Comparison of ENCODE assay signal across 8 mouse cellular contexts in the genomic region with DNA sequence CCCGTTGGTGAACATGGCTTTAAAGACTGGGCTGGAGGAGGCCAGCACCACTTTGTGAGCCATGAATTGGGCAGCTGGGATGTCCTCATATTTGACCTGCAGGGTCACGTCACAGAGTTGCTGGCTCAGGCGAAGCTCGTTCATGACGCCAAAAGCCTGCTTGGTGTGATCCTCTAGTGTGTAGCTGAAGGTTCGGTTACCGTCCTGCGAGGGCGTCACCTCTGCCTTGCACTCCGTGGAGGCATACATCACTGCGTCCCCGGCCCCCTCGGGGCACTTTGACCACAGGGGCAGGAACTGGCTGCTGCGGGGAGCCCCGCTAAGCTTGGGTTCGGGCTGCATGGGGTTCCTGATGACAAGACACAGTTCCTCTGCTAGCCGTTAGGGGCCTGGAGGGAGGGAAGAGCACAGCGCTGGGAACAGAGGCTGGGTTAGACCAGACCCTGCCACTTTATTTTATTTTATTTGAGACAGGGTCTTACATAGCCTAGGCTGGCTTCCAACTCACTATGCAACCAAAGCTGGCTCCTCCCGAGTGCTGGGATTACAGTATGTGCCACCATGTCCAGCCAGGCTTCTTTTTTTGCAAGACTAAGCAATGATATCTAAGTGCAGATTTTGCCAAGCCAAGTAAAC. TPM values are rescaled to one million over a fixed set of nuclear protein-coding genes. Genes with fewer than 3 reads are reported as not detected.
DNase-seq lines count a peak whose midpoint lies in the region; ATAC-seq and TF ChIP-seq lines count a peak whose summit lies in the region.

No protein-coding gene starts in this region.

- 23% methylated on average over 19 of the region's 19 CpGs for WGBS in forebrain, embryonic 10.5 days
- 21% methylated on average over 19 of the region's 19 CpGs for WGBS in intestine, embryonic 14.5 days
- 15% methylated on average over 19 of the region's 19 CpGs for WGBS in macrophage (ENCODE audit: missing documents)

- H3K9me3 ChIP-seq in forebrain, embryonic 10.5 days: 0 out of 2 replicates have a peak, but pooled peaks cover 3% of the 10 kb centered on the region
- H3K9me3 ChIP-seq in intestine, embryonic 14.5 days (ENCODE audit: control insufficient read depth, low read length): no peaks in the 10 kb centered on the region

- peak overlapping the region; percentile 92 for H3K4me2 ChIP-seq in intestine, embryonic 14.5 days (ENCODE audit: low read length)

- peaks cover 16% of the 10 kb centered on the region for H3K4me1 ChIP-seq in bone marrow macrophage, adult 2 months (ENCODE audit: control insufficient read depth, insufficient read depth, low read length)
- peaks cover 30% of the 10 kb centered on the region for H3K4me1 ChIP-seq in forebrain, embryonic 10.5 days
- H3K4me1 ChIP-seq in intestine, embryonic 14.5 days (replicated peaks; ENCODE audit: control insufficient read depth, insufficient read depth, low read length): peaks cover 19% of the 10 kb centered on the region

- TF ChIP-seq POLR2A in bone marrow macrophage, adult 2 months (IDR thresholded peaks at IDR 0.05; ENCODE audit: borderline replicate concordance, low read depth, low read length): 0 out of 2 replicates have a peak, but pooled peaks have one; percentile 43

- peak overlapping the region; percentile 95 for H3K9ac ChIP-seq in intestine, embryonic 14.5 days (ENCODE audit: low read length)

- ATAC-seq in intestine, embryonic 14.5 days (replicated peaks; ENCODE audit: low FRiP score, low TSS enrichment, low read depth): 0 out of 2 replicates have a peak, but pooled peaks have one; percentile 18

- peak overlapping the region; percentile 82 for H3K4me3 ChIP-seq in bone marrow macrophage, adult 2 months (ENCODE audit: insufficient read depth, low read length)
- H3K4me3 ChIP-seq in forebrain, embryonic 10.5 days: peak overlapping the region; percentile 98
- peak overlapping the region; percentile 92 for H3K4me3 ChIP-seq in intestine, embryonic 14.5 days (ENCODE audit: low read depth, low read length)
- H3K4me3 ChIP-seq in macrophage (ENCODE audit: inconsistent target): peak overlapping the region; percentile 92

- peaks cover 39% of the 10 kb centered on the region for H3K27me3 ChIP-seq in forebrain, embryonic 10.5 days (ENCODE audit: poor library complexity, severe bottlenecking)
- no peaks in the 10 kb centered on the region for H3K27me3 ChIP-seq in intestine, embryonic 14.5 days (replicated peaks; ENCODE audit: control insufficient read depth, insufficient read depth, low read length)

- H3K27ac ChIP-seq in bone marrow macrophage, adult 2 months (ENCODE audit: insufficient read depth, low read depth, low read length): peak overlapping the region; percentile 58
- H3K27ac ChIP-seq in forebrain, embryonic 10.5 days: peak overlapping the region; percentile 98
- H3K27ac ChIP-seq in intestine, embryonic 14.5 days (ENCODE audit: low read depth): peak overlapping the region; percentile 82
- H3K27ac ChIP-seq in macrophage: peak overlapping the region; percentile 85

- peak; percentile 23 for DNase-seq in ovary, postnatal 14 days (ENCODE audit: low spot score)
- no peak for DNase-seq in ovary, postnatal 10 days (ENCODE audit: low spot score)
- peak; percentile 49 for DNase-seq in forebrain, embryonic 10.5 days (ENCODE audit: extremely low spot score, low spot score)
- peak; percentile 68 for DNase-seq in intestine, embryonic 14.5 days (ENCODE audit: low spot score)
- DNase-seq in spleen, postnatal 36 days (ENCODE audit: low spot score in 2 of 2): peak; percentile 78 to 79
- DNase-seq in right cerebral cortex, postnatal 25 days: no peak

- TF ChIP-seq CTCF in bone marrow macrophage, adult 2 months (IDR thresholded peaks at IDR 0.05; ENCODE audit: low read depth, low read length): no peak; the same call in 1 of the 2 replicates

- H3K79me2 ChIP-seq in macrophage (ENCODE audit: inconsistent target): peaks cover 57% of the 10 kb centered on the region

- H3K36me3 ChIP-seq in forebrain, embryonic 10.5 days (replicated peaks): peaks cover 48% of the 10 kb centered on the region
- H3K36me3 ChIP-seq in intestine, embryonic 14.5 days (ENCODE audit: control insufficient read depth, insufficient read depth, low read length): peaks cover 36% of the 10 kb centered on the region
- H3K36me3 ChIP-seq in macrophage (ENCODE audit: inconsistent target): peaks cover 4% of the 10 kb centered on the region; the same call in 1 of the 2 replicates

RNA-seq across cellular contexts. Expression of a gene that starts 1.7 kb away (rescaled TPM):
- 34.9 and 36.4 TPM in 2 replicates for polyA plus RNA-seq in bone marrow macrophage, adult 2 months (2012; ENCODE audit: insufficient read depth, insufficient read length, missing spikeins)
- 46.7 and 48.6 TPM in 2 replicates for polyA plus RNA-seq in forebrain, embryonic 10.5 days (2016; fragmentation: Nextera tagmentation; extraction: Ambion mirVana)
- 41.0 and 43.0 TPM in 2 replicates for polyA plus RNA-seq in intestine, embryonic 14.5 days (2014; fragmentation: Nextera tagmentation; extraction: Ambion mirVana)
- 10 to 100 TPM in 22 of 26 experiments, 1 to 10 TPM in 4; 4.2 to 89.0 (median 47.5) TPM for total RNA-seq in macrophage (2018; cell fraction: chromatin; rRNA removed)
- 10 to 100 TPM; 16.0 to 98.5 (median 45.4) TPM for total RNA-seq in macrophage (2018; cell fraction: cytosol; rRNA removed)
- total RNA-seq in macrophage (2018; cell fraction: nucleus; rRNA removed): 100 to 1,000 TPM in 2 of 26 experiments, 10 to 100 TPM in 24; 11.3 to 126 (median 54.7) TPM
- 27.5 to 46.5 TPM (median 35.7 TPM) in 3 replicates for polyA plus RNA-seq in macrophage (2018)

RNA-seq across cellular contexts. Expression of a gene that starts 10.8 kb away (rescaled TPM):
- not detected in 2 replicates for polyA plus RNA-seq in bone marrow macrophage, adult 2 months (2012; ENCODE audit: insufficient read depth, insufficient read length, missing spikeins)
- 0.07 and 0.10 TPM in 2 replicates for polyA plus RNA-seq in forebrain, embryonic 10.5 days (2016; fragmentation: Nextera tagmentation; extraction: Ambion mirVana)
- 0.07 and 0.13 TPM in 2 replicates for polyA plus RNA-seq in intestine, embryonic 14.5 days (2014; fragmentation: Nextera tagmentation; extraction: Ambion mirVana)
- total RNA-seq in macrophage (2018; cell fraction: chromatin; rRNA removed): not detected
- not detected for total RNA-seq in macrophage (2018; cell fraction: cytosol; rRNA removed)
- not detected for total RNA-seq in macrophage (2018; cell fraction: nucleus; rRNA removed)
- not detected in 3 replicates for polyA plus RNA-seq in macrophage (2018)

RNA-seq across cellular contexts. Expression of a gene that starts 27.6 kb away (rescaled TPM):
- polyA plus RNA-seq in bone marrow macrophage, adult 2 months (2012; ENCODE audit: insufficient read depth, insufficient read length, missing spikeins): 10.8 and 11.8 TPM in 2 replicates
- 45.2 and 48.5 TPM in 2 replicates for polyA plus RNA-seq in forebrain, embryonic 10.5 days (2016; fragmentation: Nextera tagmentation; extraction: Ambion mirVana)
- 42.6 and 45.4 TPM in 2 replicates for polyA plus RNA-seq in intestine, embryonic 14.5 days (2014; fragmentation: Nextera tagmentation; extraction: Ambion mirVana)
- 10 to 100 TPM; 13.3 to 67.7 (median 37.2) TPM for total RNA-seq in macrophage (2018; cell fraction: chromatin; rRNA removed)
- 10 to 100 TPM in 25 of 26 experiments, 1 to 10 TPM in 1; 9.9 to 21.9 (median 15.1) TPM for total RNA-seq in macrophage (2018; cell fraction: cytosol; rRNA removed)
- total RNA-seq in macrophage (2018; cell fraction: nucleus; rRNA removed): 10 to 100 TPM; 10.5 to 54.0 (median 24.5) TPM
- polyA plus RNA-seq in macrophage (2018): 4.0 to 14.4 TPM (median 12.6 TPM) in 3 replicates

RNA-seq across cellular contexts. Expression of a gene that starts 50.3 kb away (rescaled TPM):
- polyA plus RNA-seq in bone marrow macrophage, adult 2 months (2012; ENCODE audit: insufficient read depth, insufficient read length, missing spikeins): 26.4 and 28.6 TPM in 2 replicates
- polyA plus RNA-seq in forebrain, embryonic 10.5 days (2016; fragmentation: Nextera tagmentation; extraction: Ambion mirVana): 18.3 and 18.8 TPM in 2 replicates
- 12.8 TPM in 2 replicates for polyA plus RNA-seq in intestine, embryonic 14.5 days (2014; fragmentation: Nextera tagmentation; extraction: Ambion mirVana)
- total RNA-seq in macrophage (2018; cell fraction: chromatin; rRNA removed): 100 to 1,000 TPM in 23 of 26 experiments, 10 to 100 TPM in 3; 86.2 to 201 (median 143) TPM
- 10 to 100 TPM; 19.2 to 38.5 (median 29.8) TPM for total RNA-seq in macrophage (2018; cell fraction: cytosol; rRNA removed)
- 100 to 1,000 TPM in 4 of 26 experiments, 10 to 100 TPM in 22; 43.4 to 123 (median 71.4) TPM for total RNA-seq in macrophage (2018; cell fraction: nucleus; rRNA removed)
- 26.4 to 51.5 TPM (median 40.3 TPM) in 3 replicates for polyA plus RNA-seq in macrophage (2018)

RNA-seq across cellular contexts. Expression of a gene that starts 53.7 kb away (rescaled TPM):
- polyA plus RNA-seq in bone marrow macrophage, adult 2 months (2012; ENCODE audit: insufficient read depth, insufficient read length, missing spikeins): 33.1 and 33.7 TPM in 2 replicates
- 40.4 and 42.9 TPM in 2 replicates for polyA plus RNA-seq in forebrain, embryonic 10.5 days (2016; fragmentation: Nextera tagmentation; extraction: Ambion mirVana)
- polyA plus RNA-seq in intestine, embryonic 14.5 days (2014; fragmentation: Nextera tagmentation; extraction: Ambion mirVana): 43.7 and 44.8 TPM in 2 replicates
- total RNA-seq in macrophage (2018; cell fraction: chromatin; rRNA removed): 10 to 100 TPM in 1 of 26 experiments, 1 to 10 TPM in 20, under 1 TPM in 4, not detected in 1; 0.66 to 10.1 (median 2.3) TPM
- total RNA-seq in macrophage (2018; cell fraction: cytosol; rRNA removed): 10 to 100 TPM in 23 of 26 experiments, 1 to 10 TPM in 3; 7.1 to 20.2 (median 15.3) TPM
- 10 to 100 TPM in 7 of 26 experiments, 1 to 10 TPM in 19; 3.1 to 18.0 (median 7.2) TPM for total RNA-seq in macrophage (2018; cell fraction: nucleus; rRNA removed)
- polyA plus RNA-seq in macrophage (2018): 6.1 to 12.6 TPM (median 9.8 TPM) in 3 replicates

Comparison
In these comparisons a context has a peak if more than half of its experiments do, and no peak if none do; other contexts are left out.
1. DNase-seq: peak in ovary, postnatal 14 days (single experiment), forebrain, embryonic 10.5 days (single experiment), intestine, embryonic 14.5 days (single experiment) and spleen, postnatal 36 days (2 of 2); none in ovary, postnatal 10 days (single experiment) and right cerebral cortex, postnatal 25 days (single experiment).
2. Peak in every context shown above with its lines, with median percentiles within 50 percentile points of each other: H3K27ac ChIP-seq and H3K4me3 ChIP-seq.